Mouse (Mus musculus) heart, adult 8-10 months (tissue): Measurements from ENCODE around the gene Ppp4c. TPM values are rescaled to one million over a fixed set of nuclear protein-coding genes. Genes with fewer than 3 reads are reported as not detected.

Source experiments
- DNase-seq: peaks from one replicate; pipeline ENCODE4 v3.0.0; 2022; ENCODE audit warnings: low spot score
- total RNA-seq, 4 experiments: library from RNA; stranded (reverse); gene quantifications; 2 replicates each; pipeline ENCODE4 v1.2.4; 2022

Gene Ppp4c
- 10 to 100 TPM; 32.7 to 36.8 (median 34.5) TPM for total RNA-seq

- peak; percentile 96 for DNase-seq
Measured at GRCm38 (mm10) chr7:126791851-126792720, at the start of gene Ppp4c. TSS of gene Ppp4c (minus strand) at chr7:126792496.

GRCm38 (mm10) chr7:126833294-126833693 lies 41.0 kb upstream of the Ppp4c start:
- no peak for DNase-seq

GRCm38 (mm10) chr7:126832036-126832598 lies 39.8 kb upstream of the Ppp4c start:
- DNase-seq: peak; percentile 63

- no peak for DNase-seq
Measured at GRCm38 (mm10) chr7:126831539-126831938, 39.2 kb upstream of the Ppp4c start, which contains the start of gene 4930451I11Rik. TSS of gene 4930451I11Rik (minus strand) at chr7:126831639.

GRCm38 (mm10) chr7:126825952-126826351 lies 33.7 kb upstream of the Ppp4c start:
- no peak for DNase-seq

GRCm38 (mm10) chr7:126825403-126825802 lies 33.1 kb upstream of the Ppp4c start:
- DNase-seq: no peak

GRCm38 (mm10) chr7:126823940-126824339 lies 31.6 kb upstream of the Ppp4c start:
- no peak for DNase-seq

GRCm38 (mm10) chr7:126823202-126823711 lies 31.0 kb upstream of the Ppp4c start:
- no peak for DNase-seq

GRCm38 (mm10) chr7:126822741-126823140 lies 30.4 kb upstream of the Ppp4c start:
- peak; percentile 54 for DNase-seq

GRCm38 (mm10) chr7:126821835-126822511 lies 29.7 kb upstream of the Ppp4c start:
- DNase-seq: peak; percentile 85

- no peak for DNase-seq
Measured at GRCm38 (mm10) chr7:126818818-126819217, 26.5 kb upstream of the Ppp4c start.

GRCm38 (mm10) chr7:126817595-126817994 lies 25.3 kb upstream of the Ppp4c start:
- no peak for DNase-seq

GRCm38 (mm10) chr7:126816494-126816893 lies 24.2 kb upstream of the Ppp4c start:
- DNase-seq: peak; percentile 69

GRCm38 (mm10) chr7:126815726-126816222 lies 23.5 kb upstream of the Ppp4c start:
- no peak for DNase-seq

GRCm38 (mm10) chr7:126809723-126810369 lies 17.6 kb upstream of the Ppp4c start:
- no peak for DNase-seq

GRCm38 (mm10) chr7:126808703-126809455 lies 16.6 kb upstream of the Ppp4c start:
- DNase-seq: peak; percentile 96

GRCm38 (mm10) chr7:126807405-126807804 lies 15.1 kb upstream of the Ppp4c start:
- DNase-seq: no peak

GRCm38 (mm10) chr7:126806956-126807355 lies 14.7 kb upstream of the Ppp4c start:
- no peak for DNase-seq

- no peak for DNase-seq
Measured at GRCm38 (mm10) chr7:126803751-126804150, 11.5 kb upstream of the Ppp4c start.

GRCm38 (mm10) chr7:126803181-126803580 lies 10.9 kb upstream of the Ppp4c start:
- no peak for DNase-seq
